Mouse (Mus musculus) retina, embryonic 14.5 days (tissue): ENCODE measurements around the gene Mtf1.

Experiments
- DNase-seq: peaks from one replicate; pipeline ENCODE4 v3.0.0-alpha.2; 2015; ENCODE audit warnings: low spot score

The Mtf1 gene

GRCm38 (mm10) chr4:124802309-124803260, 681 bp downstream of the Mtf1 start:
- peak; percentile 96 for DNase-seq

DNA sequence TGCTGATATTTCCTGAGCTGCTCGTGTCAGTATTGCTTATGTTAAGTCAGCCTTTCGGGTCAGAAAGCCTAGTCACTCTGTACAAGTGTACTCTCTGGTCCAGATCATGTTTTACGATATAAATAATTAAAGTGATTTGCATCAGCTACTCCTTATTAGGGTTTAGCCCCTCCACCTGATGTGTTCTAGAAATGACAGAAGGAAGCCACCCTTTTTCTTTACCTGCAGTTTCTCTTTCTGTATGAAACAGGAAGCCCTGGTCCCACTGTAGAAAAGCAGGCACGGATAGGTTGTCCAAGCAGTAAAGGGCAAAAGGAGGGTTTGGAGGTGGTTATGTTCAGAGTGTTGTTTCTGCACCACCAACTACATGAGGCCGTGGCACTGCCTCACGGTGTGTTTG, 1.5 kb downstream of the Mtf1 start:
- DNase-seq = no peak

GRCm38 (mm10) chr4:124808511-124808910, 6.6 kb downstream of the Mtf1 start:
- no peak for DNase-seq

- DNase-seq = no peak
These were observed 7.4 kb downstream of the Mtf1 start for GRCm38 (mm10) chr4:124809136-124809883.

DNA sequence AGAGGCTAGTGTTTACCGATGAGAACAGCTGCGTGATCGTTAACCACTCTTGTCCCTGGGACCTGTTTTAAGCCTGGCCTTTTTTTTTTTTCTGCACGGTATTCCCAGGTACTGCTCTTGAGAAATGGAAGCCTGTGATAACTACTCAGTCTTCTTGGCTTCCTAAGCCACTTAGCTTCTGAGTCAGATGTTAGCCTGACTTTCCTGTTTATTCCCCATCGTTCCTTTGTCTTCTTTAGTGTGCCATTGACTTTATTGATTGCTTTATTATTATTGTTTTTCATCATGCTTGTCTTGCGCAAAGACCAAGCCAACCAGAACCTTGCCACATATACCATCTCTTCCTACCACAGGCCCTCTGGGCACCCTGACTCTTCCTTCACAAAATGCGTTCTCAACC, 8.2 kb downstream of the Mtf1 start:
- DNase-seq = no peak

DNA sequence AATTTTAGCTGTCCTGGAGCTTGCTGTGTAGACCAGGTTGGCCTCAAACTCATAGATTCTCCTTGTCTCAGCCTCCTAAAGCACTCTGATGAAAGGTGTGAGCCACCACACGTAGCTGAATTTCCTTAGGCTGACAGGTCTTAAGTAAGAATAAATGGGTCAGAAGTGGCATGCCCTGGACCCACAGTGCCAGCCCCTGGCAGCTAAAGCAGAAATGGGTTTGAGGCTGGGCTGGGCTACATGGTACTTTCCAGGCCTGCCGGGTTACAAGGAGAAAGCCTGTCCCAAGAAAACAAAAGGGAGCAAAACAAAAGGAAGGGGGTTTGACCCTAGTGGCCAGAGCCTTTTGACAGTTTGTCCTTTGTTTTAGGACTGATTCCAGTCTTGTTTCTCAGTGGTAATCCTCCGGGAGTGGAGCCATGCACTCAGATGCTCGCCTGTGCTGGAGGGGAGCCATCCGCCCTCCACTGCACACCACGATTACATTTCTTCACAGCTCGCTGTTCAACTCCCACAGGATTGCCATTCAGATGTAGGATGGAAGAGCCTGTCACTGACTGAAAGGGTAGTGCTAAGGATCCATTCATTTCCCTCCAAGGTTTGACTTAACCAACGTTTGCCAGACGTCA, 9.6 kb downstream of the Mtf1 start:
- DNase-seq = peak; percentile 29

GRCm38 (mm10) chr4:124815901-124816300, 14.0 kb downstream of the Mtf1 start:
- no peak for DNase-seq

GRCm38 (mm10) chr4:124817803-124818202, 15.9 kb downstream of the Mtf1 start:
- DNase-seq = peak; percentile 63

DNA sequence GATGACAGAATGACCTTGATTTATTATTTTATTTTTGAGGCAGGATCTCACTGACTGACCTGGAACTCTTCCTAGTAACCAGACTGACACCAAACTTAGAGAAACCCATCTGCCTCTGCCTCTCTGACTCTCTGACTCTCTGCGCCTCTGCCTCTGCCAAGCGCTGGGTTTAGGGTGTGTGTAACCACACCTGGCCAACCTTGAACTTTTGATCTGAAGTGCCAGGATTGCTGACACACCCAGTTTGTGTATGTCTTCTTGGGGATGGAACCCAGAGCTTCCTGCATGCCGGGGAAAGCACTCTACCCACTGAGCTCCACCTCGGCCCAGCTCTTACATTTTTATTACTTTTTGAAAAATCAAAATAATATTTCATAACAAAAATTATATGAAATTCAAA, 16.9 kb downstream of the Mtf1 start:
- DNase-seq = no peak

DNA sequence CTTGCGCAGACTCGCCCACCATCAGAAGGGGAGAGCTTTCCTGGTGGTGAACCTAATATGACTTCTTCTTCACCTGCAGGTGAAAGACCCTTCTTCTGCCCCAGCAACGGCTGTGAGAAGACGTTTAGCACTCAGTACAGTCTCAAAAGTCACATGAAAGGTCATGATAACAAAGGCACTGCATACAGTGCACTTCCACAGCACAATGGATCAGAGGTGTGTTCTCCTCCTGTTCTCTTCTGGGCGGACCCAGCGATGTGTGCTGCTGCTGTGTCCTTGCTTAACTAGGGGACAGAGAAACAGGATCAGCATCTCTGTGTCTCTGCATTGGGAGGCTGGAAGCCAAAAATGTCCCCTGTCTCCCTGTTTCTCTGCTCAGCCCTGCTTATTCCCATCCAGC, 23.1 kb downstream of the Mtf1 start:
- DNase-seq = no peak

DNA sequence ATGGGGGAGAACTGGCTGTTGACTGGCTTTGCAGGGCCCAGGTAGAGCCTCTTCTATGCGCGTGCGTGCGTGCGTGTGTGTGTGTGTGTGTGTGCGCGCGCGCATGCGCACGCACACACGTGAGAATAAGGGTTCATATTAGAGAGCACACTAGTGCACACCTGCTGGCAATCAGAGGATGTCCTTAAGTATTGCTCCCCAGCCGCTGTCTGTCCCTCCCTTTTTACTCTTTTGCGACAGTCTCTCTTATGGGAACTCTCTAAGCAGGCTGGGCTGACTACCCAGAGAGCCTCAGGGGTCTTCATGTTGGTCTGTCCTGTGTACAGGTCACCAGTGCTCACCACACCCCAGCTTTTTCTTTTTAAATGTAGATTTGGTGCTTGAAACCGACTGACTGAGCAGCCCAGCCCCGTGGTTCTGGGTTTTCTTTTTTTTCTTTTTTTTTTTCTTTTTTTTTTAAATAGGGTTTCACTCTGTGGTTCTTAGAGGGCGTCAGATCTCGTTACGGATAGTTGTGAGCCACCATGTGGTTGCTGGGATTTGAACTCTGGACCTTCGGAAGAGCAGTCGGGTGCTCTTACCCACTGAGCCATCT, 23.6 kb downstream of the Mtf1 start:
- DNase-seq = no peak

- DNase-seq = no peak
These were observed 27.8 kb downstream of the Mtf1 start for GRCm38 (mm10) chr4:124829671-124830070.

- DNase-seq = no peak
These were observed 30.9 kb downstream of the Mtf1 start for GRCm38 (mm10) chr4:124832796-124833195.

DNA sequence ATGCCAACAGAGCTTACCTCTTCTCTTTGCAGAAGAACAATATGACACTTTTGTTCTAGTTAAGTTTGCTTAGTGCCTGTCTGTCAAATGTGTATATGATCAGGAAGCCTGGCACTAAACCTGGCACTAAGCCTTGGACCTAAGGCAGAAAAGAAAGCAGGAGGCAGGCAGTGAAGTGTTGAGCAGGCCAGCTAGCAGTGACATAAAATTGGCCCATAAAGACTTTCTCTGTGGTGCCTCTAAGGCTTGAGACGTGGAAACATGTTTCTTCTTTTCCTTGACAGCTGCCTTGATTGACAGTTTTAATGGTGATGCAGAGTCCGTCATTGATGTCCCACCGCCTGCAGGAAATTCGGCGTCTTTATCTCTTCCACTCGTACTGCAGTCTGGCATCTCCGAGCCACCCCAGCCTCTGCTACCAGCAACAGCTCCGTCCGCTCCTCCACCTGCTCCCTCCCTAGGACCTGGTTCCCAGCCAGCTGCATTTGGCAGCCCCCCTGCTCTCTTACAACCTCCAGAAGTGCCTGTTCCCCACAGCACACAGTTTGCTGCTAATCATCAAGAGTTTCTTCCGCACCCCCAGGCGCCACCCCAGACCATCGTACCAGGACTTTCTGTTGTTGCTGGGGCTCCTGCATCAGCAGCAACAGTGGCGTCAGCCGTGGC, 36.3 kb downstream of the Mtf1 start:
- DNase-seq = no peak

GRCm38 (mm10) chr4:124840998-124841397, 39.1 kb downstream of the Mtf1 start:
- DNase-seq = peak; percentile 23

DNA sequence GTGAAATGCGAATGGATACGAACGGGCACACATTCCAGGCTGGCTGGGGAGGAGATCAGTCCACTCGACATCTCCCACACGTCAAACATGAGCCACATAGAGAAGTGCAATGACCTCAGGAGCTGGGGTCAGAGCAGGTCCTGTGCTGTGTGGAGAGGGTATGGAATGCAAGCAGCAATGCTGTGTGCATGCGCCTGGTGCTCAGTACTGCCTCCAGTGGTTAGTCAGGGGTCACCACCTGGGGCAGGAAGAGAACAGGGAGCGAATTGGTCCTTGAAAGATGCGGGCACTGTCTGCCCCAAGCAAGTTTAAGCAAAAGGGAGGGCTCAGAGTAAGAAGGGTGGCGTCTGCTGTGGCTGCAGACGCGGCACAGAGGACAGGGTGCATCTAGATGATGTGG, 41.6 kb downstream of the Mtf1 start:
- DNase-seq = peak; percentile 62

GRCm38 (mm10) chr4:124847573-124847972, 45.7 kb downstream of the Mtf1 start:
- DNase-seq = peak; percentile 94

DNA sequence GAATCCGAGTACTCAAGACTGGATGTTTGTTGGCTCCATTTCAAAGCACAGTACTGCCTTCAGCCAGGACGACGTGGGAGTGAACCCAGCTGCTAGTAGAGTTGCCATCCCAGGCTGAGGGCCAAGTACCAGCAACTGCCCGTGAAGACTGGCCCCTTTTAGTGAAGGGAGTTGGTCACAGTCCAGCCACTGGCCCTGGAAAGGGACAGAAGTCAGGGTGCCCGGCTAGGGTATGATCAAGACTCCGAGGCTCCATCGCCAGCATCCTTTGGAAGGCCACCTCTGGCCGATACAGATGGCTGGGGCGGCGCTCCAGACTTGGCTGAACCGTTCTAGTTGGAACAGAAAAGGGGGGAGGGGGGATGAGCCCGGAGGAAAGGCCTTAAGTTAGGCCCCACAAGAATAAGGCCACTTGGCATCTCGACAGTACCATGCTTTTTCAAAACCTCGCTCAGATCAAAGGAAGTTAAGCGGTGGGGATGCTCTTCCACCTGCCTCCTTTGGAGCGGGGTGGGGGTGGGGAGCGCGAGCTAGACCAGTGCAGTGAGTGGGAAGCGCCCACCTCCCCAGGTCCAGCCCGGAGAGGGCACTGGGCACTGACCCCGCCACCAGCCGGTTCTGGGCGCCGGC, 47.8 kb downstream of the Mtf1 start:
- peak; percentile 64 for DNase-seq

- DNase-seq = peak; percentile 95
These were observed 48.5 kb downstream of the Mtf1 start, which contains the start of gene Yrdc for GRCm38 (mm10) chr4:124850261-124850913. Gene Yrdc (plus strand): TSS chr4:124850679.

GRCm38 (mm10) chr4:124850933-124851658, 49.2 kb downstream of the Mtf1 start, which contains the start of gene 1110065P20Rik:
Gene 1110065P20Rik (minus strand): TSS chr4:124851196.
- peak; percentile 42 for DNase-seq
